Mouse (Mus musculus) embryonic facial prominence, embryonic 11.5 days (tissue): ENCODE results near the gene Dapk1. TPM values are rescaled to one million over a fixed set of nuclear protein-coding genes. Genes with fewer than 3 reads are reported as not detected.

ENCODE experiments used
- ATAC-seq: fragments of 200-750 bp; cut with Nextera tagmentation; replicated peaks from 2 replicates; pipeline ENCODE4 v1.8.0; 2017; ENCODE audit warnings: low read depth; ENCODE audit not compliant: insufficient number of reproducible peaks, low FRiP score, low TSS enrichment
- DNase-seq: peaks from one replicate; pipeline ENCODE4 v3.0.0-alpha.2; 2015; ENCODE audit warnings: low spot score
- H3K27ac ChIP-seq: fragments of 300-500 bp; sonication (generic); replicated peaks from 2 replicates; pipeline ENCODE4 v1.5.1; 2014; ENCODE audit warnings: mild to moderate bottlenecking, low read depth, low read length, control low read depth
- H3K27me3 ChIP-seq: fragments of 300-500 bp; sonication (generic); 2 replicates; pipeline ENCODE4 v1.6.1; 2014; ENCODE audit warnings: mild to moderate bottlenecking, low read length, moderate library complexity, mixed read lengths; ENCODE audit not compliant: control insufficient read depth, insufficient read depth
- H3K36me3 ChIP-seq: fragments of 300-500 bp; sonication (generic); replicated peaks from 2 replicates; pipeline ENCODE4 v1.6.1; 2014; ENCODE audit warnings: low read depth, mild to moderate bottlenecking, low read length, moderate library complexity, mixed read lengths; ENCODE audit not compliant: control insufficient read depth, insufficient read depth
- H3K4me1 ChIP-seq: fragments of 300-500 bp; sonication (generic); 2 replicates; pipeline ENCODE4 v1.6.1; 2014; ENCODE audit warnings: low read length, mixed read lengths; ENCODE audit not compliant: control insufficient read depth, insufficient read depth
- H3K4me2 ChIP-seq: fragments of 300-500 bp; sonication (generic); 2 replicates; pipeline ENCODE4 v1.6.1; 2014; ENCODE audit warnings: low read depth, mild to moderate bottlenecking, control low read depth, low read length, moderate library complexity
- H3K4me3 ChIP-seq: fragments of 300-500 bp; sonication (generic); 2 replicates; pipeline ENCODE4 v1.5.1; 2014; ENCODE audit warnings: low read depth, low read length, control low read depth
- H3K9ac ChIP-seq: fragments of 300-500 bp; sonication (generic); replicated peaks from 2 replicates; pipeline ENCODE4 v1.6.1; 2014; ENCODE audit warnings: mild to moderate bottlenecking, control low read depth, low read length
- H3K9me3 ChIP-seq: fragments of 300-500 bp; sonication (generic); replicated peaks from 2 replicates; pipeline ENCODE4 v1.6.1; 2016; ENCODE audit warnings: mild to moderate bottlenecking, low read length, inconsistent platforms, mixed read lengths; ENCODE audit not compliant: control insufficient read depth
- WGBS: fragments of 180-500 bp; shearing (Covaris S2); extraction: QIAGEN DNeasy Blood & Tissue Kit; methylation state at CpG from one replicate; pipeline ENCODE4 v1.1.7; 2014; 5-methylcytosine and 5-hydroxymethylcytosine counted together
- polyA plus RNA-seq: library from polyadenylated mRNA; unstranded; fragments of >200 nt; fragmentation: Nextera tagmentation; extraction: Ambion mirVana; gene quantifications from 2 replicates; pipeline ENCODE4 v1.2.1, GENCODE M21; 2014

Dapk1 gene
- polyA plus RNA-seq, 1 experiment from 2014 or later: 15.1 TPM

GRCm38 (mm10) chr13:60738429-60738828, 136.7 kb downstream of the Dapk1 start:
- Histone ChIP-seq H3K27ac (0 out of 2 replicates have a peak overlapping the region, but pooled peaks have one; percentile 54), H3K4me2 (peak overlapping the region; percentile 3; the same call in 1 of the 2 replicates), H3K4me1 (no peaks in the 10 kb centered on the region), H3K4me3 (no peak overlapping the region), H3K9me3 (no peaks in the 10 kb centered on the region), H3K27me3 (no peaks in the 10 kb centered on the region), H3K36me3 (no peaks in the 10 kb centered on the region; the same call in 1 of the 2 replicates), H3K9ac (no peak overlapping the region)
- WGBS: 9% methylated on average over 9 of the region's 9 CpGs
- ATAC-seq (0 out of 2 replicates have a peak, but pooled peaks have one; percentile 57), DNase-seq (peak; percentile 88)

GRCm38 (mm10) chr13:60740248-60740647, 138.5 kb downstream of the Dapk1 start:
- no peak overlapping the region for H3K4me2 ChIP-seq
- H3K36me3 ChIP-seq: no peaks in the 10 kb centered on the region; the same call in 1 of the 2 replicates
- no peaks in the 10 kb centered on the region for H3K27me3 ChIP-seq
- H3K4me1 ChIP-seq: no peaks in the 10 kb centered on the region
- 93% methylated on average over 6 of the region's 6 CpGs for WGBS
- no peak overlapping the region for H3K27ac ChIP-seq
- DNase-seq (no peak), ATAC-seq (no peak)
- H3K9ac ChIP-seq: no peak overlapping the region
- no peak overlapping the region for H3K4me3 ChIP-seq
- no peaks in the 10 kb centered on the region for H3K9me3 ChIP-seq

GRCm38 (mm10) chr13:60742611-60743010, 140.9 kb downstream of the Dapk1 start:
- 92% methylated on average over 3 of the region's 3 CpGs for WGBS
- no peak overlapping the region for H3K27ac ChIP-seq
- no peaks in the 10 kb centered on the region for H3K9me3 ChIP-seq
- H3K4me3 ChIP-seq: no peak overlapping the region
- no peaks in the 10 kb centered on the region for H3K4me1 ChIP-seq
- no peak for ATAC-seq
- no peak for DNase-seq
- H3K4me2 ChIP-seq: no peak overlapping the region
- no peaks in the 10 kb centered on the region for H3K27me3 ChIP-seq
- no peak overlapping the region for H3K9ac ChIP-seq
- no peaks in the 10 kb centered on the region; the same call in 1 of the 2 replicates for H3K36me3 ChIP-seq

- DNase-seq (no peak), ATAC-seq (no peak)
- H3K4me3 ChIP-seq: no peak overlapping the region
- H3K27me3 ChIP-seq: no peaks in the 10 kb centered on the region
- H3K27ac ChIP-seq: no peak overlapping the region
- no peak overlapping the region for H3K9ac ChIP-seq
- no peaks in the 10 kb centered on the region; the same call in 1 of the 2 replicates for H3K36me3 ChIP-seq
- no peak overlapping the region for H3K4me2 ChIP-seq
- H3K4me1 ChIP-seq: no peaks in the 10 kb centered on the region
- WGBS: 80% methylated on average over 13 of the region's 13 CpGs
- no peaks in the 10 kb centered on the region for H3K9me3 ChIP-seq
These were observed 141.8 kb downstream of the Dapk1 start for GRCm38 (mm10) chr13:60743381-60744077.

- WGBS: 36% methylated on average over 7 of the region's 7 CpGs
- no peaks in the 10 kb centered on the region for H3K36me3 ChIP-seq
- no peak overlapping the region for H3K9ac ChIP-seq
- no peak overlapping the region for H3K27ac ChIP-seq
- peak; percentile 81 for DNase-seq
- H3K27me3 ChIP-seq: no peaks in the 10 kb centered on the region
- H3K4me3 ChIP-seq: no peak overlapping the region
- H3K4me1 ChIP-seq: no peaks in the 10 kb centered on the region
- peak; percentile 68 for ATAC-seq
- no peak overlapping the region for H3K4me2 ChIP-seq
- no peaks in the 10 kb centered on the region for H3K9me3 ChIP-seq
These were observed 142.3 kb downstream of the Dapk1 start for GRCm38 (mm10) chr13:60744078-60744460.

GRCm38 (mm10) chr13:60744736-60745135, 143.0 kb downstream of the Dapk1 start:
- Histone ChIP-seq H3K36me3 (no peaks in the 10 kb centered on the region), H3K4me3 (no peak overlapping the region), H3K27me3 (no peaks in the 10 kb centered on the region), H3K4me1 (no peaks in the 10 kb centered on the region), H3K27ac (no peak overlapping the region), H3K4me2 (no peak overlapping the region), H3K9ac (no peak overlapping the region), H3K9me3 (no peaks in the 10 kb centered on the region)
- DNase-seq: no peak
- whole genome bisulfite sequencing: 88% methylated on average over 3 of the region's 3 CpGs
- no peak for ATAC-seq

GRCm38 (mm10) chr13:60745358-60745757, 143.6 kb downstream of the Dapk1 start:
- no peak overlapping the region for H3K4me3 ChIP-seq
- H3K27ac ChIP-seq: no peak overlapping the region
- no peaks in the 10 kb centered on the region for H3K36me3 ChIP-seq
- no peaks in the 10 kb centered on the region for H3K4me1 ChIP-seq
- 89% methylated on average over 12 of the region's 12 CpGs for WGBS
- H3K4me2 ChIP-seq: no peak overlapping the region
- H3K27me3 ChIP-seq: no peaks in the 10 kb centered on the region
- DNase-seq: no peak
- ATAC-seq: no peak
- H3K9me3 ChIP-seq: no peaks in the 10 kb centered on the region
- no peak overlapping the region for H3K9ac ChIP-seq

GRCm38 (mm10) chr13:60746271-60746670, 144.5 kb downstream of the Dapk1 start:
- H3K4me3 ChIP-seq: no peak overlapping the region
- no peaks in the 10 kb centered on the region for H3K4me1 ChIP-seq
- H3K36me3 ChIP-seq: 0 out of 2 replicates have a peak, but pooled peaks cover 2% of the 10 kb centered on the region
- WGBS: 45% methylated on average over 1 of the region's 1 CpGs
- H3K9me3 ChIP-seq: no peaks in the 10 kb centered on the region
- no peak overlapping the region for H3K9ac ChIP-seq
- DNase-seq (peak; percentile 70), ATAC-seq (no peak)
- no peak overlapping the region for H3K27ac ChIP-seq
- H3K27me3 ChIP-seq: no peaks in the 10 kb centered on the region
- H3K4me2 ChIP-seq: no peak overlapping the region
